Mouse (Mus musculus): ENCODE measurements at regions not wholly inside any gene's neighbourhood (a gene's known extent, or its start where the extent isn't known, plus 50 kb on each side); places are given as distances from the start of the nearest gene placed in this dataset.

GRCm38 (mm10) chr12:112235841-112236240 is 89.8 kb downstream of the Kif26a start:
- DNase-seq = no peak

- peak; percentile 31 for DNase-seq
These were observed 91.1 kb downstream of the Kif26a start for GRCm38 (mm10) chr12:112237061-112237490.

GRCm38 (mm10) chr12:112238834-112239233 is 92.8 kb downstream of the Kif26a start:
- DNase-seq = no peak

GRCm38 (mm10) chr12:112241740-112242171 is 95.7 kb downstream of the Kif26a start:
- no peak for DNase-seq

- DNase-seq = no peak
These were observed 97.2 kb downstream of the Kif26a start for GRCm38 (mm10) chr12:112243231-112243630.

GRCm38 (mm10) chr12:112250894-112251293 is 104.9 kb downstream of the Kif26a start:
- DNase-seq = no peak

GRCm38 (mm10) chr12:112253461-112253860 is 107.5 kb downstream of the Kif26a start:
- no peak for DNase-seq

- DNase-seq = no peak
These were observed 109.2 kb downstream of the Kif26a start for GRCm38 (mm10) chr12:112255223-112255622.

- no peak for DNase-seq
These were observed 111.7 kb downstream of the Kif26a start for GRCm38 (mm10) chr12:112257691-112258090.

- no peak for DNase-seq
These were observed 117.5 kb downstream of the Kif26a start for GRCm38 (mm10) chr12:112263283-112264056.

- no peak for DNase-seq
These were observed 118.2 kb downstream of the Kif26a start for GRCm38 (mm10) chr12:112264201-112264600.

- no peak for DNase-seq
These were observed 119.4 kb downstream of the Kif26a start for GRCm38 (mm10) chr12:112265289-112265969.

GRCm38 (mm10) chr12:112274026-112274425 is 128.0 kb downstream of the Kif26a start:
- DNase-seq = no peak

GRCm38 (mm10) chr12:112274756-112275155 is 128.7 kb downstream of the Kif26a start:
- DNase-seq = no peak

- peak; percentile 26 for DNase-seq
These were observed 130.6 kb downstream of the Kif26a start for GRCm38 (mm10) chr12:112276651-112277050.

- no peak for DNase-seq
These were observed 131.5 kb downstream of the Kif26a start for GRCm38 (mm10) chr12:112277511-112277910.

- DNase-seq = no peak
These were observed 139.1 kb downstream of the Kif26a start for GRCm38 (mm10) chr12:112285096-112285495.

- DNase-seq = no peak
These were observed 142.8 kb downstream of the Kif26a start for GRCm38 (mm10) chr12:112288786-112289185.

- DNase-seq = no peak
These were observed 144.3 kb downstream of the Kif26a start for GRCm38 (mm10) chr12:112290299-112290698.

GRCm38 (mm10) chr12:112291748-112292561 is 145.9 kb downstream of the Kif26a start:
- no peak for DNase-seq

- no peak for DNase-seq
These were observed 147.1 kb downstream of the Kif26a start for GRCm38 (mm10) chr12:112293105-112293504.

GRCm38 (mm10) chr12:112295337-112295941 is 149.4 kb downstream of the Kif26a start:
- DNase-seq = no peak

GRCm38 (mm10) chr12:112298521-112298920 is 152.5 kb downstream of the Kif26a start:
- DNase-seq = no peak
